Mouse (Mus musculus): Measurements from ENCODE around the gene Fxyd5.
A peak's percentile ranks its signal among the peaks of the same experiment; 100 is the strongest.

Gene Fxyd5

GRCm38 (mm10) chr7:31060621-31061010 lies 18.3 kb upstream of the Fxyd5 start:
- no peak for DNase-seq (ENCODE audit: low spot score in 2 of 2)

- DNase-seq (ENCODE audit: low spot score in 2 of 2), result no peak
Measured at GRCm38 (mm10) chr7:31059919-31060620, 17.8 kb upstream of the Fxyd5 start.

GRCm38 (mm10) chr7:31059108-31059507 lies 16.8 kb upstream of the Fxyd5 start, which contains the start of gene Lgi4:
Gene Lgi4 (plus strand): TSS chr7:31059342.
- DNase-seq (ENCODE audit: low spot score in 2 of 2), result peak; percentile 57 to 92

GRCm38 (mm10) chr7:31058211-31058610 lies 15.9 kb upstream of the Fxyd5 start:
- no peak for DNase-seq (ENCODE audit: low spot score in 2 of 2)

- no peak for DNase-seq (ENCODE audit: low spot score in 2 of 2)
Measured at GRCm38 (mm10) chr7:31057730-31058129, 15.4 kb upstream of the Fxyd5 start.

GRCm38 (mm10) chr7:31057071-31057470 lies 14.8 kb upstream of the Fxyd5 start, which contains the start of gene Fxyd1:
Gene Fxyd1 (minus strand): TSS chr7:31057199.
- DNase-seq (ENCODE audit: low spot score in 2 of 2), result no peak

- no peak for DNase-seq (ENCODE audit: low spot score in 2 of 2)
Measured at GRCm38 (mm10) chr7:31056448-31056847, 14.2 kb upstream of the Fxyd5 start.

GRCm38 (mm10) chr7:31055883-31056282 lies 13.6 kb upstream of the Fxyd5 start:
- DNase-seq (ENCODE audit: low spot score in 2 of 2), result no peak

GRCm38 (mm10) chr7:31055354-31055824 lies 13.1 kb upstream of the Fxyd5 start:
- no peak for DNase-seq (ENCODE audit: low spot score in 2 of 2)

- DNase-seq (ENCODE audit: low spot score in 2 of 2), result no peak
Measured at GRCm38 (mm10) chr7:31054661-31055320, 12.5 kb upstream of the Fxyd5 start.

GRCm38 (mm10) chr7:31053882-31054447 lies 11.7 kb upstream of the Fxyd5 start:
- DNase-seq (ENCODE audit: low spot score in 2 of 2), result no peak

- peak; percentile 39 to 84 for DNase-seq (ENCODE audit: low spot score in 2 of 2)
Measured at GRCm38 (mm10) chr7:31052636-31053434, 10.6 kb upstream of the Fxyd5 start.

GRCm38 (mm10) chr7:31052251-31052635 lies 10.0 kb upstream of the Fxyd5 start:
- DNase-seq (ENCODE audit: low spot score in 2 of 2), result no peak

GRCm38 (mm10) chr7:31051321-31052021 lies 9.2 kb upstream of the Fxyd5 start, which contains the start of gene Fxyd7:
Gene Fxyd7 (minus strand): TSS chr7:31051467.
- no peak for DNase-seq (ENCODE audit: low spot score in 2 of 2)

- DNase-seq (ENCODE audit: low spot score in 2 of 2), result peak in 1 of 2 experiments; percentile 72
Measured at GRCm38 (mm10) chr7:31050921-31051320, 8.6 kb upstream of the Fxyd5 start.

- no peak for DNase-seq (ENCODE audit: low spot score in 2 of 2)
Measured at GRCm38 (mm10) chr7:31050487-31050886, 8.2 kb upstream of the Fxyd5 start.

GRCm38 (mm10) chr7:31049846-31050281 lies 7.6 kb upstream of the Fxyd5 start:
- peak in 1 of 2 experiments; percentile 67 for DNase-seq (ENCODE audit: low spot score in 2 of 2)

GRCm38 (mm10) chr7:31049135-31049845 lies 7.0 kb upstream of the Fxyd5 start:
- DNase-seq (ENCODE audit: low spot score in 2 of 2), result peak in 1 of 2 experiments; percentile 62

- DNase-seq (ENCODE audit: low spot score in 2 of 2), result no peak
Measured at GRCm38 (mm10) chr7:31041662-31042315, 492 bp downstream of the Fxyd5 start.

GRCm38 (mm10) chr7:31041023-31041407 lies 1.3 kb downstream of the Fxyd5 start:
- DNase-seq (ENCODE audit: low spot score in 2 of 2), result no peak

All from left cerebral cortex, adult 9 months (tissue).